ENCODE assay signal across 12 mouse cellular contexts in genomic region chr11:95493010-95493409, GRCm38 (mm10). TPM values are rescaled to one million over a fixed set of nuclear protein-coding genes. Genes with fewer than 3 reads are reported as not detected.
"Had no signal": no experiment of that assay in that cellular context is flagged by ENCODE, and none has a peak within 500 bp of the region (broad histone marks: within the 10 kb centered on the region; RNA-seq: fewer than 3 reads in every experiment).

No protein-coding gene starts in this region.

- DNase-seq: kidney, postnatal 14 days; kidney, postnatal 4 days; liver, embryonic 13.5 days; lung, adult 2 months; lung, postnatal 14 days; lung, postnatal 4 days; midbrain, embryonic 14.5 days; thymus, adult 18-20 months; thymus, postnatal 36 days had no signal

RNA-seq across cellular contexts. Expression of gene Nxph3, which starts 21.4 kb away (rescaled TPM):
- total RNA-seq: liver, adult 2 months; megakaryocyte progenitor cell, adult 5-6 weeks; megakaryocyte-erythroid progenitor cell, adult 5-6 weeks had no signal
